Mouse (Mus musculus) embryonic facial prominence, embryonic 11.5 days (tissue): ENCODE measurements around the gene Rbp1. TPM values are rescaled to one million over a fixed set of nuclear protein-coding genes. Genes with fewer than 3 reads are reported as not detected.
A peak's percentile ranks its signal among the peaks of the same experiment; 100 is the strongest.

ENCODE experiments used
- ATAC-seq: fragments of 200-750 bp; cut with Nextera tagmentation; replicated peaks from 2 replicates; pipeline ENCODE4 v1.8.0; 2017; ENCODE audit warnings: low read depth; ENCODE audit not compliant: insufficient number of reproducible peaks, low FRiP score, low TSS enrichment
- DNase-seq: peaks from one replicate; pipeline ENCODE4 v3.0.0-alpha.2; 2015; ENCODE audit warnings: low spot score
- H3K27ac ChIP-seq: fragments of 300-500 bp; sonication (generic); replicated peaks from 2 replicates; pipeline ENCODE4 v1.5.1; 2014; ENCODE audit warnings: mild to moderate bottlenecking, low read depth, low read length, control low read depth
- H3K27me3 ChIP-seq: fragments of 300-500 bp; sonication (generic); 2 replicates; pipeline ENCODE4 v1.6.1; 2014; ENCODE audit warnings: mild to moderate bottlenecking, low read length, moderate library complexity, mixed read lengths; ENCODE audit not compliant: control insufficient read depth, insufficient read depth
- H3K36me3 ChIP-seq: fragments of 300-500 bp; sonication (generic); replicated peaks from 2 replicates; pipeline ENCODE4 v1.6.1; 2014; ENCODE audit warnings: low read depth, mild to moderate bottlenecking, low read length, moderate library complexity, mixed read lengths; ENCODE audit not compliant: control insufficient read depth, insufficient read depth
- H3K4me1 ChIP-seq: fragments of 300-500 bp; sonication (generic); 2 replicates; pipeline ENCODE4 v1.6.1; 2014; ENCODE audit warnings: low read length, mixed read lengths; ENCODE audit not compliant: control insufficient read depth, insufficient read depth
- H3K4me2 ChIP-seq: fragments of 300-500 bp; sonication (generic); 2 replicates; pipeline ENCODE4 v1.6.1; 2014; ENCODE audit warnings: low read depth, mild to moderate bottlenecking, control low read depth, low read length, moderate library complexity
- H3K4me3 ChIP-seq: fragments of 300-500 bp; sonication (generic); 2 replicates; pipeline ENCODE4 v1.5.1; 2014; ENCODE audit warnings: low read depth, low read length, control low read depth
- H3K9ac ChIP-seq: fragments of 300-500 bp; sonication (generic); replicated peaks from 2 replicates; pipeline ENCODE4 v1.6.1; 2014; ENCODE audit warnings: mild to moderate bottlenecking, control low read depth, low read length
- H3K9me3 ChIP-seq: fragments of 300-500 bp; sonication (generic); replicated peaks from 2 replicates; pipeline ENCODE4 v1.6.1; 2016; ENCODE audit warnings: mild to moderate bottlenecking, low read length, inconsistent platforms, mixed read lengths; ENCODE audit not compliant: control insufficient read depth
- WGBS: fragments of 180-500 bp; shearing (Covaris S2); extraction: QIAGEN DNeasy Blood & Tissue Kit; methylation state at CpG from one replicate; pipeline ENCODE4 v1.1.7; 2014; 5-methylcytosine and 5-hydroxymethylcytosine counted together
- polyA plus RNA-seq: library from polyadenylated mRNA; unstranded; fragments of >200 nt; fragmentation: Nextera tagmentation; extraction: Ambion mirVana; gene quantifications from 2 replicates; pipeline ENCODE4 v1.2.1, GENCODE M21; 2014

Gene Rbp1
- polyA plus RNA-seq, 1 experiment from 2014 or later: 70.8 TPM

DNA sequence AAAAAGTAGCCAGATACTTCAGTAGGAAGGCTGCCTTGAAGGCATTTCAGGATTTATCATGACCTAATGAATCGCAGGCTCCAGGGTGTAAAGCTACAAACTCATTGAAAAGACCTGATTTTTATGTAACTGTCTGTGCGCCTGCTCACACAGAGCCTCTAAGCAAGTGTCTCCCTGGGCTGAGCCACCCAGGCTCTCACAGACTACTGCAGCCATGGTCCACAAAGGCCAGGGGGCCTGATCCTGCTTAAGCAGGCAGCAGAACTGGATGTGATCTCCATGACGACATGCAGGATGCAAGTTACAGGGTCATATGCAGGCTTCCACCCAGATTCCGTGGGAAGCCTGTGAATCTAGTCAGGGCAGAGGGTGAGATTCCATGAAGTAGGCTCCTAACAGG, 29.3 kb upstream of the Rbp1 start:
- Histone ChIP-seq H3K9ac (no peak overlapping the region), H3K4me1 (no peaks in the 10 kb centered on the region), H3K9me3 (no peaks in the 10 kb centered on the region), H3K4me2 (no peak overlapping the region), H3K27me3 (peaks cover 2% of the 10 kb centered on the region; the same call in 1 of the 2 replicates), H3K36me3 (no peaks in the 10 kb centered on the region), H3K4me3 (no peak overlapping the region), H3K27ac (no peak overlapping the region)
- DNase-seq (no peak), ATAC-seq (no peak)
- 78% methylated on average over 4 of the region's 4 CpGs for WGBS

DNA sequence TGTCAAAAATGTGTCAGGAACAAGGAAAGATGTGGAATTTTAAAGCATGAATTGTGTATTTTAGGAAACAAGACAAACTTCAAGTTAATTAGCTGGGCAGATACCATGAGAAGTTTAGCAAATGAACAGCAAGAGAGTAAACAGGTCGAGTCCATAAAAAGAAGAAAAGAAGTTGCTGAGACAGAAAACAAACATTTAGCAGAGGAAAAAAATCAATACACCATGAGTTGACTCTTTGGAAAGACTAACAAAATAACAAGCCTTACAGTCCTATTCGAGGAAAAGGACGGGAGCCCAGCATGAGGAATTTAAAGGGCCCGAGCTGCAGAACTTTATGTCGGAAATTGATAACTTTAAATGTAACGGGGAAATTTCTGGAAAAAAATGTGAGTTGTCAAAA, 25.6 kb upstream of the Rbp1 start:
- Histone ChIP-seq H3K9ac (no peak overlapping the region), H3K4me2 (no peak overlapping the region), H3K27ac (no peak overlapping the region), H3K4me1 (no peaks in the 10 kb centered on the region), H3K36me3 (no peaks in the 10 kb centered on the region), H3K4me3 (no peak overlapping the region), H3K27me3 (no peaks in the 10 kb centered on the region), H3K9me3 (no peaks in the 10 kb centered on the region)
- WGBS: 86% methylated on average over 6 of the region's 6 CpGs
- DNase-seq (no peak), ATAC-seq (no peak)

DNA sequence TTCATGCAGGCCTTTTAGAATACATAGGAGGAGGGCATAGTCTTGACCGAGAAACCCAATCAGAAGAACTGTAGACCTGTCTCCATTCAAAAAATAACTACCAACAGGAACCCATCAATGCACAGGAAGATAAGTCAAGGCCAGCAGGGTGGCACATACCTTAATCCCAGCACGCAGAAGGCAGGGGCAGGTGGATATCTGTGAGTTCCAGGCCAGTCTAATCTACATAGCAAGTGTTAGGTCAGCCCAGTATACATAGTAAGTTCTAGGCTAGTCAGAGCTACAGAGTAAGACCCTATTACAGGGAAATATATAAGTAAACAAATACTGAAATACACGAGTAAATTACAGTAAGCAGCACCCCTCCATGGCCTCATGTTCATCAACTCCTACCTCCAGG, 24.9 kb upstream of the Rbp1 start:
- WGBS: 79% methylated on average over 3 of the region's 3 CpGs
- Histone ChIP-seq H3K27ac (no peak overlapping the region), H3K4me2 (no peak overlapping the region), H3K36me3 (no peaks in the 10 kb centered on the region), H3K27me3 (no peaks in the 10 kb centered on the region), H3K9ac (no peak overlapping the region), H3K4me3 (no peak overlapping the region), H3K9me3 (no peaks in the 10 kb centered on the region), H3K4me1 (no peaks in the 10 kb centered on the region)
- no peak for ATAC-seq
- no peak for DNase-seq

DNA sequence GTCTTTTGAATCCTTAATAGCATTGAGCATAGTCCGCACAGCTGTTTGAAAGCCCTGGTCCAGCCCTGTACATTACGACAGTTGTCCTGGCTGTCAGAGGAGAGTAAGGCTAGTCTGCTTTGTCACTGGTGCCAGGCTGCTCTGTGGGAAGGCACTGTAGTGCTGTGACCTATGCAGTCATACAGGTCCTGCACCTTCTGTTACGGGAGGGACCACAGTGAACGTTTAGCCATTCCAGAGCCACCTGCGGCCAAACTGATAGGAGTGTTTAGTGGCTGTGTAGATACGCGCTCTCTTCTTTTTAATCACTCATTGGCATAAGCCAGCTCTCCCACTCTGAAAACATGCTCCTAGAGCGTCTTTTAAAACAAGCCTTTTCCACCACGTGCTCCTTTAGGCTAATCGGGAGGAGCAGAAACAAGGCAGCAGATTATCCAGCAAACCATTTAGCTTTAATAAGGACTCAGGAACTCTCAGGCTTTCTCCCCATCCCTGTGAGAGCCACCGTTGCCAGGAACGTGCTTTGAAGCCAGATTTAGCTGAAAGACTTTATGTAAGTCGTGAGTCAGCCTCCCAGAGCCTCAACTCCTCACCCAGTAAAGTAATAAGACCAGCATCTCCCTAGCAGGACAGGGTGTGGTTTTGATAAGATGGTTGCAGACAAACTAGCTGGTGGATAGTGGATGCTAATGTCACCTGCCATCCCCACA, 22.4 kb upstream of the Rbp1 start:
- 78% methylated on average over 13 of the region's 13 CpGs for WGBS
- ATAC-seq (no peak), DNase-seq (no peak)

DNA sequence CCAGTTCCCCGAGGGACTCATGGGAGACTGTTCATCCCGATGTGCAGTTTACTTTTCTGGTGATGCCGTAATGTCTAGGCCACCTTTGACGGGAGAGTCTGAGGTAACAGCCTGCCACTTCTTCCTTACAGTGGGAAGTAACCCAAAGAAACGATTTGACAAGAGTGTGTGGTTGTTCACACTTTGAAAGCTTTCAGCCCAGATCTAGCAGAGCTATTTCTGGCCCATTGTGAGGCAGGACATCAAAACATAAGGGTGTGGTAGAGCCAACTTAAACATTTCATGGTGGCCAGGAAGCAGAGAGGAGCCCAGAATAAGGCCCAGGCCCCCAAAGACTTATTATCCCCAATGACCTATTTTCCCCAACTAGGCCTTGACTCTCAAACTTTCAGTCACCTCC, 21.1 kb upstream of the Rbp1 start:
- Histone ChIP-seq H3K27me3 (no peaks in the 10 kb centered on the region), H3K4me2 (no peak overlapping the region), H3K27ac (no peak overlapping the region), H3K4me1 (no peaks in the 10 kb centered on the region), H3K36me3 (no peaks in the 10 kb centered on the region), H3K4me3 (no peak overlapping the region), H3K9ac (no peak overlapping the region), H3K9me3 (no peaks in the 10 kb centered on the region)
- no peak for DNase-seq
- WGBS: 92% methylated on average over 5 of the region's 5 CpGs
- ATAC-seq: no peak

More for the DNA sequence above, 22.4 kb upstream of the Rbp1 start:
- H3K9me3 ChIP-seq: no peaks in the 10 kb centered on the region
- H3K27ac ChIP-seq: no peak overlapping the region
- H3K36me3 ChIP-seq: no peaks in the 10 kb centered on the region
- H3K4me2 ChIP-seq: no peak overlapping the region
- H3K27me3 ChIP-seq: no peaks in the 10 kb centered on the region
- H3K4me1 ChIP-seq: no peaks in the 10 kb centered on the region
- H3K4me3 ChIP-seq: no peak overlapping the region
- no peak overlapping the region for H3K9ac ChIP-seq

DNA sequence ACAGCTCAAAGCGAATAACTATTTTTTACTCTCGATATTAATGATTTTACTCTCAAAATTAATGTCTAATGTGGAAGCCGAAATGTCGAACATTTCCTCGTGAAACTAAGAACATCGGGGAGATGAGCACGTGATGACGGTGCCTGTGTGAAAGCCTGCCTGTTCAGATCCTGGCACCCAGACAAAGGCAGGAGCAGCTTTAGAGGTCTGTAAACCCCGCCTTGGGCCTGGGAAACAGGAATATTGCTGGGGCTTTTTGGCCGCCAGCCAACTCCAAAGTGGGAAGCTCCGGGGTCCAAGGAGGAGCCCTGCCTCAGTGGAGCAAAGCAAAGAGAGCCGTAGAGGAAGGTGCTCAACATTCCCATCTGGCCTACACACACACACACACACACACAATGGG, 15.0 kb upstream of the Rbp1 start:
- DNase-seq: no peak
- Histone ChIP-seq H3K4me1 (no peaks in the 10 kb centered on the region), H3K36me3 (no peaks in the 10 kb centered on the region), H3K4me3 (no peak overlapping the region), H3K27ac (no peak overlapping the region), H3K27me3 (no peaks in the 10 kb centered on the region), H3K4me2 (no peak overlapping the region), H3K9me3 (no peaks in the 10 kb centered on the region), H3K9ac (no peak overlapping the region)
- WGBS: 91% methylated on average over 12 of the region's 12 CpGs
- no peak for ATAC-seq

DNA sequence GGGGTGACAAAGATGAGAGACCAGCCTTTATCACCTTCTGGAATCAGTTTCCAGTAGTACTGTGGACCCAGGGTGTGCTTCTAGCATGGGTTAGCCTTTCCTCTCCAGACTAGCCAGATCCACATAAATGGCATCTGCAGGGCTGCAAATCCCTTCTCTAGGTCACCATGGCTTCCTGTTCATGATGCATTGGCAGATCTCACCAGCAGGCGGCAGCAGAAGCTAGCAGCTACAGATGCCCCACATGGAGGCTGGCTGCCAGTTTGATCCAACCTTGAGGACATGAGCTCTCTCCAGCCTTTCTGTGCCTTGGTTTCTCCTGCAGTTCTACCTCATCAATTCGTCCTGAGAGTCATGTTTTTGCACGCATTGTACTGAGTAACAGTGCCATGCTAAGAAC, 13.6 kb upstream of the Rbp1 start:
- WGBS: 22% methylated on average over 3 of the region's 3 CpGs
- Histone ChIP-seq H3K36me3 (no peaks in the 10 kb centered on the region), H3K9me3 (no peaks in the 10 kb centered on the region), H3K4me2 (no peak overlapping the region), H3K4me1 (no peaks in the 10 kb centered on the region), H3K4me3 (no peak overlapping the region), H3K27me3 (no peaks in the 10 kb centered on the region), H3K9ac (no peak overlapping the region), H3K27ac (no peak overlapping the region)
- ATAC-seq: no peak
- peak; percentile 78 for DNase-seq

DNA sequence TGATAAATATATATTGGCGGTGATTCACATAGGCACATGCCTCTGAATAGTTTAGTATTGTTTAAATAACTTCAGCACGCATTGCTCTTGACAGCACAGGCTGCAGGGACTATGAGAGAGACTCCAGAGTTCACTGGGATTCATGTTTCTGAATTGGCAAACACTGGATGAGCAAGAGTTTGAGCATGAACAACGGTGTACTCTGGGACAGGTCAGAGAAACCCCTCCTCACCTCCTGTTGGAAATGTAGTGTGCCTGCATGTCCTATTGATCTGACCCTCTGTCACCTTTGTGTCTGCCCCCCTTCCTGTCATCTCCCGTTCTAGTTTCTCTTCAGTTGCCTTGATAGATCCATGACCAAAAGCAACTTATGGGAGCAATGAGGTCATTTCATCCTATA, 7.3 kb upstream of the Rbp1 start:
- DNase-seq (no peak), ATAC-seq (no peak)
- H3K27me3 ChIP-seq: no peaks in the 10 kb centered on the region
- H3K4me1 ChIP-seq: no peaks in the 10 kb centered on the region
- no peak overlapping the region for H3K9ac ChIP-seq
- WGBS: 84% methylated on average over 4 of the region's 4 CpGs
- no peak overlapping the region for H3K4me2 ChIP-seq
- H3K4me3 ChIP-seq: no peak overlapping the region
- H3K36me3 ChIP-seq: no peaks in the 10 kb centered on the region
- H3K9me3 ChIP-seq: no peaks in the 10 kb centered on the region
- H3K27ac ChIP-seq: no peak overlapping the region
